Mouse (Mus musculus): ENCODE measurements around the gene Suco. TPM values are rescaled to one million over a fixed set of nuclear protein-coding genes. Genes with fewer than 3 reads are reported as not detected.

Gene Suco
- total RNA-seq, 2 experiments from 2014 or later: 15.8 to 18.7 TPM

- DNase-seq: no peak
- intact Hi-C loops (cut with DNase I): no loop called here
These were observed 81.9 kb downstream of the Suco start for GRCm38 (mm10) chr1:161794447-161795211.

GRCm38 (mm10) chr1:161793321-161793720, 83.2 kb downstream of the Suco start:
- DNase-seq: no peak
- intact Hi-C loops (cut with DNase I): no loop called here

- DNase-seq: no peak
- intact Hi-C loops (cut with DNase I): no loop called here
These were observed 83.9 kb downstream of the Suco start for GRCm38 (mm10) chr1:161792687-161792969.

GRCm38 (mm10) chr1:161791854-161792686, 84.4 kb downstream of the Suco start:
- intact Hi-C loops (cut with DNase I): no loop called here

GRCm38 (mm10) chr1:161788339-161788738, 88.1 kb downstream of the Suco start, which contains the start of gene Fasl:
Gene Fasl, minus strand, starts transcription at chr1:161788495.
- intact Hi-C loops (cut with DNase I): no loop called here

More at GRCm38 (mm10) chr1:161791854-161792686, 84.4 kb downstream of the Suco start:
- no peak for DNase-seq

GRCm38 (mm10) chr1:161782725-161783124, 93.8 kb downstream of the Suco start:
- intact Hi-C loops (cut with DNase I): no loop called here
- no peak for DNase-seq

More at GRCm38 (mm10) chr1:161788339-161788738, 88.1 kb downstream of the Suco start, which contains the start of gene Fasl:
- DNase-seq: no peak

GRCm38 (mm10) chr1:161781594-161781993, 94.9 kb downstream of the Suco start:
- no peak for DNase-seq
- intact Hi-C loops (cut with DNase I): no loop called here

GRCm38 (mm10) chr1:161779057-161779456, 97.4 kb downstream of the Suco start:
- intact Hi-C loops (cut with DNase I): no loop called here
- no peak for DNase-seq

- intact Hi-C loops (cut with DNase I): no loop called here
- DNase-seq: no peak
These were observed 101.3 kb downstream of the Suco start for GRCm38 (mm10) chr1:161775151-161775550.

- intact Hi-C loops (cut with DNase I): no loop called here
- DNase-seq: no peak
These were observed 105.2 kb downstream of the Suco start for GRCm38 (mm10) chr1:161771293-161771692.

GRCm38 (mm10) chr1:161769329-161769728, 107.2 kb downstream of the Suco start:
- intact Hi-C loops (cut with DNase I): no loop called here
- no peak for DNase-seq

GRCm38 (mm10) chr1:161767101-161767524, 109.4 kb downstream of the Suco start:
- DNase-seq: no peak
- intact Hi-C loops (cut with DNase I): no loop called here

- intact Hi-C loops (cut with DNase I): no loop called here
- DNase-seq: peak; percentile 26 to 29
These were observed 109.8 kb downstream of the Suco start for GRCm38 (mm10) chr1:161766656-161767055.

Other genes with a start within 250 kb of the Suco start
- not detected for gene Fasl, start 88.2 kb downstream of the Suco start, total RNA-seq (2021)
- 10 to 100 TPM; 17.6 to 21.6 TPM for gene Pigc, start 92.5 kb upstream of the Suco start, total RNA-seq (2021)
- not detected for gene 4930558K02Rik, start 103.0 kb upstream of the Suco start, total RNA-seq (2021)

Data from heart, postnatal 14 days (tissue).